Mouse (Mus musculus) E14TG2a.4 (cell line): ENCODE data around the gene Tmppe.

Experiments
- H3K27me3 ChIP-seq: 2 replicates; pipeline ENCODE4 v1.6.1; 2014; ENCODE audit warnings: low read length, control low read depth; ENCODE audit not compliant: insufficient read depth
- H3K36me3 ChIP-seq: 2 replicates; pipeline ENCODE4 v1.6.1; 2014; ENCODE audit warnings: low read length, control low read depth; ENCODE audit not compliant: insufficient read depth
- H3K4me1 ChIP-seq: replicated peaks from 2 replicates; pipeline ENCODE4 v1.6.1; 2014; ENCODE audit warnings: low read depth, low read length, control low read depth
- H3K4me3 ChIP-seq: replicated peaks from 2 replicates; pipeline ENCODE4 v1.5.1; 2014; ENCODE audit warnings: mild to moderate bottlenecking, low read length
- H3K9me3 ChIP-seq: 2 replicates; pipeline ENCODE4 v1.6.1; 2014; ENCODE audit warnings: low read length, control low read depth
- CTCF ChIP-seq: conservative IDR thresholded peaks from 2 replicates; pipeline ENCODE4 v1.5.1; 2014; ENCODE audit warnings: low read length
- NANOG ChIP-seq: IDR thresholded peaks from 2 replicates; pipeline ENCODE4 v1.6.1; 2014; ENCODE audit warnings: borderline replicate concordance, low read length, mixed read lengths
- POU5F1 ChIP-seq: IDR thresholded peaks from 2 replicates; pipeline ENCODE4 v1.6.1; 2014; ENCODE audit warnings: low read length, borderline replicate concordance

The Tmppe gene

DNA sequence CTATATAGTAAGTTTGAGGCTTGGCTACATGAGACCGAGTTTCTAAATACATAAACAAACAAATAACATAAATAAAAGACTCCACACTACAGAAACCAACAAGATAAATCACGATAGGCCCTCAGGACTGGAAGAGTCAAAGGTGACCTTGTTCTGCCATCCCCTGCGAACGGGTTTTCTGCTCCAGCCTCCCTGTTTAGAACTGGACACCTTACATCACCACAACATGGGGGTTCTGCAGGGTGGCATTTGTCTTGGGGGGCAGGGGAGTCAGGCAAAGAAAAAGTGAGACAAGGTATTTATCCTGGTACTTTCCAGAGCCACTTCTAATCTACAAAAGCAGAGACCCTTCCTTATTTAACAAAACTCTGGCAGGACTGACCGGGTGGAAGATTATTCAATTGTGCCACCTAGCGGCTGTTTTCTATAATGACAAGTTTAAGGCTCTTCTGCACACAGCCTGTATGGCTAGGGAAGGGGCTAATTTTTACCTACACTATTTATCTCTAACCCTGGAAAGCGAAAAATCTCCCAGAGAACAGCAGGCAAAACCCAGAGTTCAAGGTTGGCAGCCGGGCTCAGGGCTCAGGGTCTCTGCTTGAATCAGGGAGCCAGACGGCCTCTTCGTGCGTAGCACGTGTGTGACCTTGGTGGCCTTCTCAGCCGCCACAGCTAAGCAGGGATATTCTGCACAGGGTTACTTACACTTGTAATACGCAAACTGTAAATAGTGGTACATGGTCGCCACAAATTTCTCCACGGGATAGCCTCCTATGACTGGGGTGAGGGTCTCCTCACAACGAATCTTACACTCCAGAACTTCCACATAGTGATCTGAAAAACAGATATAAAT is 19.8 kb upstream of the Tmppe start:
- Histone ChIP-seq H3K4me3 (no peak overlapping the region), H3K9me3 (peaks cover 7% of the 10 kb centered on the region), H3K27me3 (no peaks in the 10 kb centered on the region), H3K36me3 (peaks cover 91% of the 10 kb centered on the region), H3K4me1 (peaks cover 35% of the 10 kb centered on the region)
- TF ChIP-seq POU5F1 (no peak), CTCF (peak; percentile 69), NANOG (no peak)

DNA sequence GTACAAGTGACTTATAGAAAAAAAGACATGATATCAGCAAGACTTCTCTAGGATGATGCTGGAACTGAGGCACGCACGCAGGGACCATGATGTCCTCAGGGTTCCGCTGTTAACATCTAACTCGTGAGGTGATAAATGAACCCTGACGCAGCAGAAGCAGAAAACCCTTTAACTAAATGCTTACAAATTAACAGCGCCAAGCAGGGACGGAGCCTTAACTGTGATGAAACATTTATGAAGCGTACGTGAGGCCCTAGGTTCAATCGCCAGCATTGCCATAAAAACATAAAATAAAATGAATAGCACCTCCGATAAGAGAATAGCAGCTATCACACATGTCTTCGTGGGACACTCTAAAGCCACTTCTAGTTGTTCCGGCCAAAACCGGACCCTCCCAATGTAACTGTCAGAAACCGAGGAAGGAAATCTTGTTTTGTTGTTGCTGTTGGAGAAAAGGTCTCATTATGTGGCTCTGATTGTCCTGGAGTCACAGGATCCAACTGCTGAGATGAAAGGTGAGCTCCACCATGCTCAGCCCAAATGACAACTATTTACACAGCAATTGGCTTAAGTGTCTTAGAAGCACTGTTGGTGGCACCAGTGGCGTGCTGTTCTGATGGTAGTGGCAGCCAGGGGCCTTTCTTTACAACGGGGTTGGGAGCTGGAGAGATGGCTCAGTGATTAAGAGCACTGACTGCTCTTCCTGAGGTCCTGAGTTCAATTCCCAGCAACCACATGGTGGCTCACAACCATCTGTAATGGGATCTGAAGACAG is 17.8 kb upstream of the Tmppe start:
- no peaks in the 10 kb centered on the region for H3K27me3 ChIP-seq
- peaks cover 54% of the 10 kb centered on the region for H3K4me1 ChIP-seq
- no peak overlapping the region for H3K4me3 ChIP-seq
- TF ChIP-seq CTCF (no peak), NANOG (no peak), POU5F1 (no peak)
- H3K9me3 ChIP-seq = no peaks in the 10 kb centered on the region
- H3K36me3 ChIP-seq = peaks cover 90% of the 10 kb centered on the region

DNA sequence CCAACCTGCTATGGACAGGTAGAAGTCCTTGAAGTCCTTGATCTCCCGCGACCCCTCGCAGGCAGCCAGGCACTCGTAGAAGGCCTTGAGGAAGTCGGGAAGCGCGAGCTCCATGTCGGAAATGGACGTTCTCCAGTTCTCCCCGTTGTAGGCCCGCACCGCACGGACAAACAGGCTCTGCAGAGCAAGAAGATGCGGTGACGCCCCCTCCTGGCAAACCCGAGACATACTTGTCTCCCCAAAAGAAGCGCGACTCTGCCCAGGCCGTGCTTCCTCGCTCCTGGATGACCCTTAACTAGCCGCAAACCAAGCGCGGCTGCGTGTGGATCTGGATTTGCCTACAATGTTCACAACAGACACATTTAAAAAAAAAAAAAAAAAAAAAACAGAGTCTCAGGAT is 16.2 kb upstream of the Tmppe start:
- H3K36me3 ChIP-seq = peaks cover 83% of the 10 kb centered on the region
- no peaks in the 10 kb centered on the region for H3K27me3 ChIP-seq
- peak overlapping the region; percentile 20; the same call in 1 of the 2 replicates for H3K4me3 ChIP-seq
- H3K9me3 ChIP-seq = no peaks in the 10 kb centered on the region
- TF ChIP-seq CTCF (peak; percentile 23; the same call in 1 of the 2 replicates), POU5F1 (no peak)
- peaks cover 59% of the 10 kb centered on the region for H3K4me1 ChIP-seq

DNA sequence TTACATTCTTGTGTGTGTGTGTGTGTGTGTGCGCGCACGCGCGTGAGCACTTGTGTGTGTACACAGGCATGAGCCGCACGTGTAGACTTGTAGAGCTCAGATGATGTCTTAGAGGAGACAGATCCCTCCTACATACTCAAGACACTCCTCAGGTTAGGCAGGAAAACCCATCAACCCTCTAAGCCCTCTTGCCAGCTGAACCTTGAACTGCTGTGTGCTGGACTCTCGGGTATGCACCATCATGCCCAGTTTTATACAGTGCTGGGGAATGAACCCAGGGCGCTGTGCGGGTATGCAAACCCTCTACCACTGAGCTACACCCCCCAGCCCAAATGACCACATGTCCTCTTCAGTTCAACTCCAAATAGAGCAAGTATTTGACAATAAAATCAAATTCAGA is 15.7 kb upstream of the Tmppe start:
- TF ChIP-seq NANOG = no peak
- TF ChIP-seq CTCF = no peak
- no peak for TF ChIP-seq POU5F1
- Histone ChIP-seq H3K27me3 (no peaks in the 10 kb centered on the region), H3K4me3 (peak overlapping the region; percentile 20; the same call in 1 of the 2 replicates), H3K4me1 (peaks cover 54% of the 10 kb centered on the region), H3K9me3 (no peaks in the 10 kb centered on the region), H3K36me3 (peaks cover 78% of the 10 kb centered on the region)

DNA sequence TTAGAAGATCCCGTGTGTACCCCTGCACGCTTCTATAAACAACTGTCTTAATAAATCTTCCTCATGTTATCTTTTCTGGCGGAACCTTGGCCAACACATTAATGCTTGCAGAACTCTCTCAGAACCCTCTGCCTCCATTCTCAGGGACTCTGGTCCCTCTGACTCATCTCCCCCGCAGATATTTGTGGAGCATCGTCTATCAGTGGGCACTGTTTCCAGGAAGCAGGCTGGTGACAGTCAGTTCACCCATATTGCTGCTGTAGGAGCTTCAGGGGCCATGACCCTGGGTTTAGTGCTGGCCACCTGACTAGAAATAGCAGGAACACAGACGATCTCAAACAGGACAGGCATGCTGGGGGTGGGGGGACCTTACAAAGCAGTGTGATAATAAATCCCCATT is 13.8 kb upstream of the Tmppe start:
- no peaks in the 10 kb centered on the region for H3K9me3 ChIP-seq
- H3K36me3 ChIP-seq = peaks cover 62% of the 10 kb centered on the region
- TF ChIP-seq CTCF = no peak
- no peak for TF ChIP-seq NANOG
- TF ChIP-seq POU5F1 = no peak
- H3K27me3 ChIP-seq = no peaks in the 10 kb centered on the region
- no peak overlapping the region for H3K4me3 ChIP-seq
- H3K4me1 ChIP-seq = peaks cover 63% of the 10 kb centered on the region

DNA sequence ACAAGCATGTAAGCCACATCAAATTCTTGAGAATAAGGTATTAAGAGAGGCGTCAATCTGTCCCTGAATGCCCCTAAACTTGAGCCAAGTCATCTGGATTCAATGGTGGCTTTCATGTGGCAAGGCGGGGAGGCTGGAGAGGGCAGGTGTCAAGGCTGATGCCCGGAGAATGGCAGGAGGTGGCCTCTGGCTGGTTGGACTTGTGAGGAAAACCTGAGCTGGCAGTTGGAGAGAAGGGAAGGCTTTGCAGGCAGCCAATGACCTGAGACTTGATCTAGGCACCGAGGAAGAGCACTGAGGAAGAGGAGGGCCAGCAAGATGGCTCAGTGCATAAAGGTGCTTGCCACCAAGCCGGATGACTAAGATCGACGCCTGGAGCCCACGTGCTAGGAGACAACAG is 12.6 kb upstream of the Tmppe start:
- H3K9me3 ChIP-seq = no peaks in the 10 kb centered on the region
- H3K4me3 ChIP-seq = peak overlapping the region; percentile 92; the same call in 1 of the 2 replicates
- peaks cover 75% of the 10 kb centered on the region for H3K4me1 ChIP-seq
- peaks cover 50% of the 10 kb centered on the region for H3K36me3 ChIP-seq
- no peaks in the 10 kb centered on the region for H3K27me3 ChIP-seq
- no peak for TF ChIP-seq CTCF
- no peak for TF ChIP-seq POU5F1
- no peak for TF ChIP-seq NANOG

DNA sequence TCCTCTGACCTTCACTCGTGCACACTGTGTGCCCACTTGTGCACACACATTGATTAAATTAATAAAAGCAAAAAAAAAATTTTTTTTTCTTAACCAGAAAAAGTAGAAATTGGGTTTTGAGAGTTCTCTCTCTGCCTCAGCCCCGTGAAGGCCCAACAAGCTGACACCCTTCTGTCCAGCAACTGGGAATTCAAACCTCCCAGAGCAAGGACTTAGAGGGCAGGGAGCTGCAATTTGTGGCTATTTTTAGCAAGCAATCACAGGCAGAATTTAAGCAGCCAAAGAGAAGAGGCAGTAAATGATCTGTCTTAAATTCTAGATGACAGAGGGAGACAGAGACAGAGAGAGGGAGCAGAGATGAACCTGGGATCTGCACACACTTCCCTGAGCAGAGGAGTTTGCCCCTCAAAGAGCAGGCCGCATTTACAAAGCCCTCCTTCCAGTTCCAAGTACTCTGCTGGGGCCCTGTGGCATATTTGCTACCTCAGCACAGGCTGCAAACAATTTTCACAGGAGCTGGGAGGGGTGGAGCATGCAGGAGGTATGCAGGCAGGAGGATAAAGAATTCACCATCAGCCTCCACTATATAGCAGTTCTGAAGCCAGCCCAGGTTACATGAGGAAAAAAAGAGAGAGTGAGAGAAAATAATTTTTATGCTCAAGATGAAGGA is 12.1 kb upstream of the Tmppe start:
- peaks cover 79% of the 10 kb centered on the region for H3K4me1 ChIP-seq
- no peaks in the 10 kb centered on the region for H3K27me3 ChIP-seq
- peak overlapping the region; percentile 92 for H3K4me3 ChIP-seq
- H3K36me3 ChIP-seq = peaks cover 44% of the 10 kb centered on the region
- TF ChIP-seq POU5F1 (no peak), CTCF (no peak), NANOG (no peak)
- H3K9me3 ChIP-seq = no peaks in the 10 kb centered on the region

DNA sequence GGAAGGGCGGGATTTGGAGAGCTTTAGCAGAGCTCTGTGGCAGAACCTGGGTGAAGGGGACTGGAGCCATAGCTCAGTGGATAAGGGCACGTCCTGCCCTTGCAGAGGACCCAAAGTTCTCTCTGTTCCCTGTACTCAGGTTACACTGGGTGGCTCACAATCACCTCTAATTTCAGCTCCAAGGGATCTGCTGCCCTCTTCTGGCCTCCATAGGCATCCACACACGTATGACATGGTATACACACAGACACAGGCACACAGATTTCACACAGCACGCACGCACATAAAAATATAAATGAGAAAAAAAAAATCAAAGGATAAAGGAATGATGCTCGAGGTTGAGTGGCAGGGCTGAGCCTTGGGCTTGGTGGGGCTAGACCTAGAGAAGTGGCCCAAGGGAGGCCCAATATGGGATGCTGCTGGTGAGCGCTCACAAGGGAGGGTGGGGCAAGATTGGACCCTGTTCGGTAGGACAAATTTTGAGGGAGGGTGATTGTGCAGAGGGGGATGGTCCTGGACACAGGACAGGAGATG is 11.5 kb upstream of the Tmppe start:
- peak overlapping the region; percentile 92 for H3K4me3 ChIP-seq
- no peaks in the 10 kb centered on the region for H3K27me3 ChIP-seq
- peaks cover 79% of the 10 kb centered on the region for H3K4me1 ChIP-seq
- TF ChIP-seq POU5F1 (no peak), NANOG (no peak), CTCF (peak; percentile 58)
- peaks cover 39% of the 10 kb centered on the region for H3K36me3 ChIP-seq
- no peaks in the 10 kb centered on the region for H3K9me3 ChIP-seq
